Mouse (Mus musculus) thymus, postnatal 36 days (tissue): ENCODE results near the gene Tmem184b.
A peak's percentile ranks its signal among the peaks of the same experiment; 100 is the strongest.

Experiments used
- DNase-seq, 2 experiments: peaks; one replicate each; pipeline ENCODE4 v3.0.0; 2022; ENCODE audit warnings: mixed read lengths in 2 of 2

The Tmem184b gene

GRCm38 (mm10) chr15:79429527-79429926, 26.2 kb upstream of the Tmem184b start:
- DNase-seq, result no peak

GRCm38 (mm10) chr15:79428616-79429015, 25.2 kb upstream of the Tmem184b start:
- no peak for DNase-seq

GRCm38 (mm10) chr15:79427516-79427915, 24.1 kb upstream of the Tmem184b start:
- DNase-seq, result no peak

GRCm38 (mm10) chr15:79425516-79425915, 22.1 kb upstream of the Tmem184b start:
- DNase-seq, result no peak

- DNase-seq, result no peak
These were observed 21.2 kb upstream of the Tmem184b start for GRCm38 (mm10) chr15:79424602-79425001.

GRCm38 (mm10) chr15:79422715-79423243, 19.4 kb upstream of the Tmem184b start:
- no peak for DNase-seq

GRCm38 (mm10) chr15:79418677-79419076, 15.3 kb upstream of the Tmem184b start:
- DNase-seq, result no peak

- DNase-seq, result no peak
These were observed 14.9 kb upstream of the Tmem184b start for GRCm38 (mm10) chr15:79418265-79418664.

GRCm38 (mm10) chr15:79417379-79417778, 14.0 kb upstream of the Tmem184b start:
- DNase-seq, result no peak

GRCm38 (mm10) chr15:79416460-79417085, 13.2 kb upstream of the Tmem184b start:
- no peak for DNase-seq

- peak; percentile 12 to 35 for DNase-seq
These were observed 11.1 kb upstream of the Tmem184b start for GRCm38 (mm10) chr15:79414513-79414912.

GRCm38 (mm10) chr15:79413802-79414201, 10.4 kb upstream of the Tmem184b start:
- peak in 1 of 2 experiments; percentile 12 for DNase-seq

- DNase-seq, result peak; percentile 22 to 47
These were observed 9.8 kb upstream of the Tmem184b start for GRCm38 (mm10) chr15:79413201-79413600.

GRCm38 (mm10) chr15:79411363-79412065, 8.1 kb upstream of the Tmem184b start:
- DNase-seq, result peak in 1 of 2 experiments; percentile 15

GRCm38 (mm10) chr15:79409077-79409573, 5.8 kb upstream of the Tmem184b start:
- DNase-seq, result no peak

- DNase-seq, result peak; percentile 23 to 61
These were observed 3.2 kb upstream of the Tmem184b start for GRCm38 (mm10) chr15:79406564-79406963.

- DNase-seq, result no peak
These were observed 908 bp upstream of the Tmem184b start for GRCm38 (mm10) chr15:79404277-79404676.

GRCm38 (mm10) chr15:79403763-79404210, 418 bp upstream of the Tmem184b start:
- no peak for DNase-seq

GRCm38 (mm10) chr15:79402176-79402575, 1.2 kb downstream of the Tmem184b start:
- DNase-seq, result no peak

GRCm38 (mm10) chr15:79400975-79401365, 2.4 kb downstream of the Tmem184b start:
- DNase-seq, result no peak

- no peak for DNase-seq
These were observed 3.0 kb downstream of the Tmem184b start for GRCm38 (mm10) chr15:79400134-79400974.

GRCm38 (mm10) chr15:79399231-79400052, 3.9 kb downstream of the Tmem184b start:
- no peak for DNase-seq
